Mouse (Mus musculus): Measurements from ENCODE around the gene Cdcp2.

Cdcp2 gene

GRCm38 (mm10) chr4:107096841-107097373 lies at the start of gene Cdcp2:
Gene Cdcp2, plus strand, starts transcription at chr4:107096891.
- DNase-seq = peak in 1 of 2 experiments; percentile 32

GRCm38 (mm10) chr4:107047806-107048205 lies 48.9 kb upstream of the Cdcp2 start:
- peak; percentile 55 to 71 for DNase-seq

- DNase-seq = peak; percentile 96 to 98
These were observed 48.0 kb upstream of the Cdcp2 start for GRCm38 (mm10) chr4:107048568-107049162.

- no peak for DNase-seq
These were observed 44.8 kb upstream of the Cdcp2 start for GRCm38 (mm10) chr4:107051889-107052288.

- DNase-seq = no peak
These were observed 43.6 kb upstream of the Cdcp2 start for GRCm38 (mm10) chr4:107052962-107053553.

GRCm38 (mm10) chr4:107056088-107056487 lies 40.6 kb upstream of the Cdcp2 start:
- no peak for DNase-seq

GRCm38 (mm10) chr4:107058346-107058745 lies 38.3 kb upstream of the Cdcp2 start:
- no peak for DNase-seq

GRCm38 (mm10) chr4:107058781-107059180 lies 37.9 kb upstream of the Cdcp2 start:
- DNase-seq = no peak

GRCm38 (mm10) chr4:107061560-107061959 lies 35.1 kb upstream of the Cdcp2 start:
- no peak for DNase-seq

GRCm38 (mm10) chr4:107063214-107063613 lies 33.5 kb upstream of the Cdcp2 start:
- DNase-seq = no peak

GRCm38 (mm10) chr4:107064394-107065098 lies 32.1 kb upstream of the Cdcp2 start:
- DNase-seq = no peak

- DNase-seq = peak; percentile 98 to 99
These were observed 30.2 kb upstream of the Cdcp2 start, which contains the start of the genes Mrpl37 and Cyb5rl for GRCm38 (mm10) chr4:107066252-107067124. Gene Mrpl37, minus strand, starts transcription at chr4:107066868. Gene Cyb5rl, plus strand, starts transcription at chr4:107066988.

GRCm38 (mm10) chr4:107067151-107067840 lies 29.4 kb upstream of the Cdcp2 start:
- DNase-seq = peak; percentile 66

- no peak for DNase-seq
These were observed 24.3 kb upstream of the Cdcp2 start for GRCm38 (mm10) chr4:107072343-107072742.

GRCm38 (mm10) chr4:107075456-107075855 lies 21.2 kb upstream of the Cdcp2 start:
- DNase-seq = no peak

GRCm38 (mm10) chr4:107078894-107079293 lies 17.8 kb upstream of the Cdcp2 start:
- no peak for DNase-seq

GRCm38 (mm10) chr4:107079716-107080115 lies 17.0 kb upstream of the Cdcp2 start:
- DNase-seq = no peak

- no peak for DNase-seq
These were observed 14.5 kb upstream of the Cdcp2 start for GRCm38 (mm10) chr4:107082185-107082584.

GRCm38 (mm10) chr4:107083126-107083525 lies 13.6 kb upstream of the Cdcp2 start:
- no peak for DNase-seq

- peak; percentile 32 to 45 for DNase-seq
These were observed 12.3 kb upstream of the Cdcp2 start for GRCm38 (mm10) chr4:107084343-107084742.

- DNase-seq = peak; percentile 56 to 71
These were observed 11.8 kb upstream of the Cdcp2 start for GRCm38 (mm10) chr4:107084858-107085257.

GRCm38 (mm10) chr4:107091696-107092095 lies 5.0 kb upstream of the Cdcp2 start:
- DNase-seq = no peak

Measured in cerebellum, postnatal 10 days (tissue).